Mouse (Mus musculus) megakaryocyte, embryonic 14.5 days (primary cell): Measurements from ENCODE around the gene Sem1. TPM values are rescaled to one million over a fixed set of nuclear protein-coding genes. Genes with fewer than 3 reads are reported as not detected.
"Not testable (repeated sequence)": the region's sequence is repeated elsewhere in the genome, so short reads cannot be mapped to it uniquely, and the experiment has no call there.

Source experiments
- H3K27me3 ChIP-seq: replicated peaks from 2 replicates; pipeline ENCODE3; 2012; ENCODE audit warnings: inconsistent platforms
- H3K36me3 ChIP-seq: replicated peaks from 2 replicates; pipeline ENCODE3; 2012; ENCODE audit warnings: low read length, inconsistent platforms, mixed read lengths
- H3K4me1 ChIP-seq: 2 replicates; pipeline ENCODE4 v1.6.1; 2012; ENCODE audit warnings: inconsistent platforms
- H3K4me3 ChIP-seq: replicated peaks from 2 replicates; pipeline ENCODE3; 2012; ENCODE audit warnings: moderate library complexity, mild to moderate bottlenecking, inconsistent platforms
- H3K9me3 ChIP-seq: 2 replicates; pipeline ENCODE4 v1.6.1; 2012; ENCODE audit warnings: inconsistent platforms
- FLI1 ChIP-seq: IDR thresholded peaks from 2 replicates; pipeline ENCODE4 v1.6.1; 2012; ENCODE audit warnings: low read length, inconsistent platforms, mixed read lengths
- GATA1 ChIP-seq: IDR thresholded peaks from 3 replicates; pipeline ENCODE4 v1.6.1; 2012; ENCODE audit warnings: mixed read lengths, low read length, inconsistent platforms, borderline replicate concordance
- polyA plus RNA-seq: library from polyadenylated mRNA; stranded (reverse); fragments of >175 nt; gene quantifications from 2 replicates; pipeline ENCODE4 v1.2.3, GENCODE M21; 2012; ENCODE audit warnings: low replicate concordance; ENCODE audit not compliant: insufficient read depth

Gene Sem1
- polyA plus RNA-seq, 1 experiment = 113 TPM

DNA sequence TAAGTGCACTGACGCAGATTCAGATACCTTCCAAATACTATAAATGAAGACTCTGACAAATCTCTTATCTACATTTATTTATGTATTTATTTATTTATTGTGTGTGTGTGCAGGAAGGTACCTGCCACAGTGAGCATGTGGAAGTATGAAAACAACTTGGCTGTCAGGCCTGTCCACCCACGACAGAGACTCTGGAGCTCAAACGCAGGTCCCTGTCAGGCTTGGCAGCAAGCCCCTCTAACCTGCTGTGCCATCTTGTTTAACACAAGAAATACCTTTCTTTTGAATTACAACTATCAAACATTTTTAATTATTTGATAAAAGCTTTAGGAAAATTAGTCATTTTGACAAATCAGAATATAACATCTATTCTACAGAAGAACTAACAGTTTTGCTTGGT lies 10.0 kb downstream of the Sem1 start:
- no peak for TF ChIP-seq GATA1
- Histone ChIP-seq H3K4me3 (no peak overlapping the region), H3K27me3 (no peaks in the 10 kb centered on the region), H3K36me3 (peaks cover 13% of the 10 kb centered on the region), H3K4me1 (peaks cover 22% of the 10 kb centered on the region), H3K9me3 (no peaks in the 10 kb centered on the region)

DNA sequence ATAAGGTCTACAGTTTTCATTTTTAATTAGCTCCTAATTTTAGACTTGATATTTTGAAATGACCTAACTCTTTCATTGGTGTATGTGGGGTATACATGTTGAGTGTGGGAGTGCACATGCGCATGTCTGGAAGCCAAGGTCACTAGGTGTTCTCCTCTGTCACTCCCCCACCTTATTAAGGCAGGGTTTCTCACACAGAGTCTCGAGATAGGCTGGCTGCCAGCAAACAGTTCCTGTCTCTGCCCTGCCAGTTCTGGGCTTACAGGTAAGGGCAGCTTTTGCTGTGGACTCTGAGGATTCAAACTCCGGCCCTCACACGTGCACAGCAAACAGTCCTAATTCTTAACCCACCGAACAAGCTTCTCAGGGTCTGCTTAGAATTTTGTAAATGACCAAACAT lies 14.8 kb downstream of the Sem1 start:
- no peak for TF ChIP-seq FLI1
- TF ChIP-seq GATA1 = no peak
- H3K9me3 ChIP-seq = no peaks in the 10 kb centered on the region
- H3K4me1 ChIP-seq = peaks cover 32% of the 10 kb centered on the region
- H3K4me3 ChIP-seq = no peak overlapping the region
- H3K36me3 ChIP-seq = peaks cover 34% of the 10 kb centered on the region
- H3K27me3 ChIP-seq = no peaks in the 10 kb centered on the region

DNA sequence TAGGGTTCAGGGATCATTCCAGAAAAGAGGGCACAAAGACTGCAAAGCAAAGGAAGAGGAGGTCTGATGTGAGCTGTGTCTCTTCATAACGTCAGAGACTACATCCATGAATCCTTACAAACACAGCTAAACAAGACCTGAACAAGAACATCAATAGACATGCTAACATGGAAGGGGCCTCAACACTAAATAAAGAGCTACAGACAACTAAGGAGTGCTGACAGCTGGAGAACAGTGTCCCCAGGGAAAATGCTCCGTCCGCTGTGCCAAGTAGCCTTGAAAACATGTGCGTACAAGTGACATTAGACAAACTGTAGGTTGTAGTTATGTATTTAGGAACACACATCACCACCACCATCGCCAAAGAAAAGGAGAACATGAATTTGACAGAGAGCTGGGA lies 15.7 kb downstream of the Sem1 start:
- H3K4me1 ChIP-seq = peaks cover 32% of the 10 kb centered on the region
- H3K36me3 ChIP-seq = peaks cover 39% of the 10 kb centered on the region
- H3K27me3 ChIP-seq = no peaks in the 10 kb centered on the region
- no peak overlapping the region for H3K4me3 ChIP-seq
- H3K9me3 ChIP-seq = no peaks in the 10 kb centered on the region
- TF ChIP-seq GATA1 = no peak
- no peak for TF ChIP-seq FLI1

DNA sequence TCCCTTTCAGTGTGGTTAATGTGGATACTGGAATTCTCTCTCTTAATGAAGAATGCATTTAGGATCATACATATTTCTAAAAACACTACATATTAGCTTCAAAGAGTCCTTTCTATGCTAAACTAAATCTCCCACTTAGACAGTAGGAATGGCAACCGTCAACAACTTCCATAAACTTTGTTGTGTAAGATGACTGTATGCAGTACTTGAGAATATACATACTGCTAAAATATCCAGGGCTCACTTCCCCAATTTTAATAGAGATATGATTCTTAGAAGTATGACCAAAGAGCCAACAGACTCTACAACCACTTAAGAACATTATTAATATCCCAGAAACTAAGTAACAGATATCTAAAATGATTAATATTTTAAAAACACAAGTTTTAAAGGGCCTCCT lies 20.8 kb downstream of the Sem1 start:
- Histone ChIP-seq H3K36me3 (peaks cover 62% of the 10 kb centered on the region), H3K4me3 (no peak overlapping the region), H3K9me3 (no peaks in the 10 kb centered on the region), H3K27me3 (no peaks in the 10 kb centered on the region), H3K4me1 (peaks cover 16% of the 10 kb centered on the region)
- TF ChIP-seq FLI1 (no peak), GATA1 (no peak)

DNA sequence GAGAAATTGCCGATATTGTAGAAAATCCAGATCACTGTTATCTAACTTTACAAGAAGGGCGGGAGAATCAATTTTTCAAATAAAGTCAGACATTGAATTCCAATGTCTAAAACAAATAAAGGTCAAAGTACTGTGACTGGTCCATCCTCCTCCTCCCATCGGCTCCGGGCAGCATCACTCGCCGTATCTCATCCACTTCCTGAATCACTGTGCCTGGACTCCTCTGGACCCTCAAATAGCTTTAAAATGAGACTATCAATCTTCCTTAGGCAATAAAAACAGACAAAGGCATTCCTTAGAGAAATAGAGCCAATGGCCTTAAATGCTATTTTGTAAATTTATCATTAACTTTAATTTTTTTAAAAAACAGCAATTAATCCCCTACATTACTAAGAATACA lies 26.5 kb downstream of the Sem1 start:
- no peak for TF ChIP-seq FLI1
- no peak for TF ChIP-seq GATA1
- Histone ChIP-seq H3K9me3 (no peaks in the 10 kb centered on the region), H3K27me3 (no peaks in the 10 kb centered on the region)

DNA sequence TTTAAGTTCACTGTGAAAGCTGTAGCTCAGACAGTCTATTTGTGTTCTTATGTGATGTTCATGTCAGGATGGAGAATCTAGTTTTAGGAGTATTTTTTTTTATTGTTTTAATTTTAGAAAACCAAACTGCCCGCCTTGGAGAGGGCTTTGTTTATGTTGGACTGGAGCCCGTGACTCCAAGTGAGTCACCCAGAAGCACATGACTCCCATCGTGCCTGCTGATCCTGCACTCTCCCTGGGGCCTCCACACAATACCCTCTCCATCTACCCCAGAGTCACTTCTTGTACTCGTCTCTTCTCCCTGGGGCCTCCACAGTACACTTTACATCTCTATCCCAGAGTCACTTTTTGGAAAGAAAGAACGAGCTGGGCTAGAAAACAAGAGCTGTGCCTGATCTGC lies 30.5 kb downstream of the Sem1 start:
- Histone ChIP-seq H3K9me3 (no peaks in the 10 kb centered on the region), H3K27me3 (no peaks in the 10 kb centered on the region), H3K4me1 (no peaks in the 10 kb centered on the region), H3K4me3 (no peak overlapping the region), H3K36me3 (no peaks in the 10 kb centered on the region)
- TF ChIP-seq GATA1 = no peak
- no peak for TF ChIP-seq FLI1

More for the DNA sequence above, 26.5 kb downstream of the Sem1 start:
- H3K36me3 ChIP-seq = peaks cover 30% of the 10 kb centered on the region
- no peaks in the 10 kb centered on the region for H3K4me1 ChIP-seq
- no peak overlapping the region for H3K4me3 ChIP-seq

DNA sequence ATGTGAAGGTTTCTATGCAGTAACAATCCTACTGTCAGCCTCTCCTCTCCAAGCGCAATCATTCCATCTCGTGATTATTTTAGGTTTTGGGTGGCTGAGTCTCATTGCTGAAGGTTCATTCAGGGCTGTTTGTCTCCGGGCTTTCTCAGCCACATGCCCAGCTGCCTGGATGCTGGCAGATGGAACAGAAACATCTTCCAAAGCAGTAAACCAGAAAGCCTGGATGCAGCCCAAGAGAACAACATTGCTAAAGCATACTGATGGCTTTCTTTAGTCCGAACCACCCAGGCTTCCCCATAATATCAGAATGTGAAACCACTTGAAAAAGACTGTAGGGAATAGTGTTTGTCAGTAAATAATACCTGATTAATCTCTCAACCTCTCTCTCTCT lies 34.2 kb downstream of the Sem1 start:
- Histone ChIP-seq H3K9me3 (no peaks in the 10 kb centered on the region), H3K4me3 (no peak overlapping the region), H3K27me3 (no peaks in the 10 kb centered on the region), H3K4me1 (no peaks in the 10 kb centered on the region), H3K36me3 (no peaks in the 10 kb centered on the region)
- TF ChIP-seq FLI1 (no peak), GATA1 (no peak)

DNA sequence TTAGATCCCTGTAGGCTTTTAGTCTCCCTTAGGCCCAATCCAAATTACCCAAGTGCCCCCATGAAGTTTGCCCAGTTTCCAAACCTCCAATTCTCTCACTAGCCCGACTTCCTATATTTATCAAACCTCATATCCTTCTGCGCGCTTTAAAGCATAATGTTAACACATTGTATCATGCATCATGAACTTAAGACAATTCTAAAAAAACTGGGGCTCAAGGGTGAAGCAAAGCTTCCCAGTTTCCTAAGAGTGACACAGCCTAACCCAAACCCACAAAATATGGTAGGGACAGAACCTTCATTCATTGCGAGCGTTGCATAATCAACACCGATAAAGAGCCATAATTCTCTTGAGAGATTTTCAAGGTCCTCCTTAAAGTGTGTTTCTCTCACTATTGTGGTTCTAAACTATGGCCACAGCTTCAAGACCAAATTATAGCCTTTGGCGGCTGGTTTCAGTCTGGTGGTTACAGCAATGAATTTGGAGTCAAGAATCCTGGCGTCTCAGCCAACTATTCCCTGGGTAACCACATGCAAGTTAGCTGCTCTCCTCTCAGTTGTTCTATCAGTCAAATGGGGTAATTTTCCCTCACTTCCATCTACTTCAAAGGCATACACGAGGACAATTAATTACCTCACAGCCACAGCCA lies 34.7 kb downstream of the Sem1 start:
- no peaks in the 10 kb centered on the region for H3K36me3 ChIP-seq
- TF ChIP-seq GATA1 = no peak
- TF ChIP-seq FLI1 = no peak
- H3K4me1 ChIP-seq = no peaks in the 10 kb centered on the region
- no peak overlapping the region for H3K4me3 ChIP-seq
- H3K27me3 ChIP-seq = no peaks in the 10 kb centered on the region
- H3K9me3 ChIP-seq = no peaks in the 10 kb centered on the region

DNA sequence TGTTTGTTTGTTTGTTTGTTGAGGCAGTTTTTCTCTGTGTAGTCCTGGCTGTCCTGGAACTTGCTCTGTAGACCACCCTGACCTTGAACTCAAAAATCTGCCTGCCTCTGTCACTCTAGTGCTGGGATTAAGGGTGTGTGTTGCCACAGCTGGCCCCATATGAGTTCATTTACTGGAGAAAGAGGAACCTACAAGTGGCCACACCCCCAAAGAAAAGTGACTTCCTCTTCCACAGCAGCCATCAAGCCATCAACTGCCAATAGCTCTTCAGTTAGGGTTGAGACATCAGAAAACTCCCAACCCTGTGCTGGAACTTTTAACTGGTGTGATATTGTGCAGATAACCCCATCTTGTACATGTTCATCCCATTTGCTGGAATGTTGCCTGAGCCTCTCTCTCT lies 36.3 kb downstream of the Sem1 start:
- Histone ChIP-seq H3K9me3 (no peaks in the 10 kb centered on the region), H3K4me1 (no peaks in the 10 kb centered on the region), H3K36me3 (no peaks in the 10 kb centered on the region), H3K4me3 (no peak overlapping the region), H3K27me3 (no peaks in the 10 kb centered on the region)
- TF ChIP-seq FLI1 = no peak
- TF ChIP-seq GATA1 = no peak

DNA sequence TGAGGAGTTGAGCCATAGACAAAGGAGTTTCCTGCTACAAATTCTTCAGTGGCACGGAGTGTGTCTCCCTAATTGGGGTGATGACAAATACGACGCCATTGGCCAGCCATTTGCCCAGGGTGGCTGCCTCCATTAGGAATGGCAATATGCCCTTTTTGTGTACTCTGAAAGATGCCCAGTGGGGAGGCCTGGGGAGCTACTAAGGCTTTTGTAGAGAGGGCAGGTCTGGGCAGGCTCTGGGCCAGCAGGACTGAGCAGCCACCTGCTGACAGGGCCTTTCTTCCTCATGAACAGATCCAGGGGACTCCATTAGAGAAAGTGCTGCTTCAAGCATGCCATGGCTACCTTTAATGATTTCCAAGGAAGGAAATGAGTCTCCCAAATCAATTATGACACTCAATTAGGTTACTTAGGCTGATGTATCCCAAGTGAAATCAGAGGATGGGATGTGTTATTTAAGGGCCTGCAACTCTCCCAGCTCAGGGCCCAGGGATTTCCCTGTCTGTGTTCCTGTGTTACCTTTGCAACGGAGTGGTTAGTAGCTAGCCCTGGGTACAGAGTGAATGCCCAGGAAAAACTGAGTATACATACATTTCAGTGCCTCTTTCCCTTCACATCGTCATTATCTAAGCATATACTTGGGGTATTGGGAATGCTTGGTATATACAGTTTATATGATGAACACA lies 41.5 kb downstream of the Sem1 start:
- Histone ChIP-seq H3K4me3 (no peak overlapping the region), H3K9me3 (peaks cover 5% of the 10 kb centered on the region; the same call in 1 of the 2 replicates), H3K4me1 (no peaks in the 10 kb centered on the region), H3K27me3 (no peaks in the 10 kb centered on the region), H3K36me3 (no peaks in the 10 kb centered on the region)
- TF ChIP-seq FLI1 (no peak), GATA1 (no peak)

DNA sequence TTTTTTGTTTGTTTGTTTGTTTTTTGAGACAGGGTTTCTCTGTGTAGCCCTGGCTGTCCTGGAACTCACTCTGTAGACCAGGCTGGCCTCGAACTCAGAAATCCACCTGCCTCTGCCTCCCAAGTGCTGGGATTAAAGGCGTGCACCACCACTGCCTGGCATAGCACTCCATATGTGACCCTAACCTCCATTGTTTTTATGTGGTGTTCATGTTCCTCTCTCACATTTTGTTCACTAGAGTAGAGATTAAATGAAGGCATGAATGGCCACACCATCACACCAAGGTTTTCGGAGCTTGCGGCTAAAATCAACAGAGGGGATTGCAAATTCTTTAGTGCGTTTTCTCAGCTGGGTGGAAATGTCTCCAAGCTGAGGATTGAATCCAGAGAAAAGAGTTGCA lies 42.1 kb downstream of the Sem1 start:
- not testable (repeated sequence) for H3K27me3 ChIP-seq, H3K9me3 ChIP-seq, H3K36me3 ChIP-seq, H3K4me1 ChIP-seq, H3K4me3 ChIP-seq
